Mouse (Mus musculus) olfactory bulb, adult 2 months (tissue): ENCODE data around the gene Lsamp. TPM values are rescaled to one million over a fixed set of nuclear protein-coding genes. Genes with fewer than 3 reads are reported as not detected.

ENCODE experiments used
- H3K27ac ChIP-seq: fragments of 200-500 bp; 2 replicates; pipeline ENCODE4 v1.5.1; 2012; ENCODE audit warnings: low read depth, low read length; ENCODE audit not compliant: insufficient read depth
- H3K4me1 ChIP-seq: fragments of 200-500 bp; 2 replicates; pipeline ENCODE4 v1.6.1; 2012; ENCODE audit warnings: low read length; ENCODE audit not compliant: control insufficient read depth, insufficient read depth
- H3K4me3 ChIP-seq: fragments of 200-500 bp; 2 replicates; pipeline ENCODE4 v1.5.1; 2012; ENCODE audit warnings: mild to moderate bottlenecking, low read depth, low read length, moderate library complexity; ENCODE audit not compliant: insufficient read depth
- CTCF ChIP-seq: fragments of 200-500 bp; IDR thresholded peaks from 2 replicates; pipeline ENCODE4 v1.5.1; 2012; ENCODE audit warnings: low read depth, mild to moderate bottlenecking, low read length, moderate library complexity; ENCODE audit not compliant: insufficient read depth
- POLR2A ChIP-seq: fragments of 200-500 bp; IDR thresholded peaks from 2 replicates; pipeline ENCODE4 v1.6.1; 2012; ENCODE audit warnings: mild to moderate bottlenecking, low read depth, low read length, moderate library complexity; ENCODE audit not compliant: insufficient read depth
- WGBS: fragments of 180-500 bp; shearing (Covaris S2); methylation state at CpG from one replicate; pipeline ENCODE4 v1.1.7; 2018; 5-methylcytosine and 5-hydroxymethylcytosine counted together
- polyA plus RNA-seq: library from polyadenylated mRNA; stranded (reverse); fragments of >200 nt; gene quantifications from 2 replicates; pipeline ENCODE4 v1.2.4, GENCODE M21; 2012; ENCODE audit warnings: low replicate concordance; ENCODE audit not compliant: missing spikeins, insufficient read depth, insufficient read length

Gene Lsamp
- polyA plus RNA-seq, 1 experiment = 34.4 TPM

DNA sequence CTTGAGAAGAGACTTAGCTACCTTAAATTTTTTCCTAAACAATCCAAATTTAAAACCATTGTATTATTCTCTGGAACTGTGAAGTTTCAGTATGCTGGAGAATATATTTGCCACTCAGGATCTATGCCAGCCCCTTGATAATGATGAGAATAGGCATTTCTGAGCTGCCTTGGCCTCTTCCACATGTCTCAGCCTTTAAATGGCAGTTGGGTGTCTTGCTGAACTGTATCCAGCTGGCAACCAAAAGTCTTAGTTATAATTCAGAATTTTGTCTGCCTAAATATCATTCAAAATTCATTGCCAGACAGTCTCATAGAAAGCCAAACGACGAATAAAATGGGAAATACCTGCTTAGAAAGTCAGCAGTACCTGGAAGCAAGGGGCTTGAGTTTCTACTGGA, 332.0 kb downstream of the Lsamp start:
- 86% methylated on average over 2 of the region's 2 CpGs for WGBS
- Histone ChIP-seq H3K4me1 (no peaks in the 10 kb centered on the region), H3K4me3 (no peak overlapping the region), H3K27ac (no peak overlapping the region)
- no peak for TF ChIP-seq CTCF
- no peak for TF ChIP-seq POLR2A

- Histone ChIP-seq H3K4me3 (no peak overlapping the region), H3K27ac (no peak overlapping the region), H3K4me1 (no peaks in the 10 kb centered on the region)
- WGBS = 94% methylated on average over 3 of the region's 3 CpGs
- TF ChIP-seq POLR2A = no peak
- TF ChIP-seq CTCF = no peak
Measured at GRCm38 (mm10) chr16:40324811-40325210, 340.6 kb downstream of the Lsamp start.

DNA sequence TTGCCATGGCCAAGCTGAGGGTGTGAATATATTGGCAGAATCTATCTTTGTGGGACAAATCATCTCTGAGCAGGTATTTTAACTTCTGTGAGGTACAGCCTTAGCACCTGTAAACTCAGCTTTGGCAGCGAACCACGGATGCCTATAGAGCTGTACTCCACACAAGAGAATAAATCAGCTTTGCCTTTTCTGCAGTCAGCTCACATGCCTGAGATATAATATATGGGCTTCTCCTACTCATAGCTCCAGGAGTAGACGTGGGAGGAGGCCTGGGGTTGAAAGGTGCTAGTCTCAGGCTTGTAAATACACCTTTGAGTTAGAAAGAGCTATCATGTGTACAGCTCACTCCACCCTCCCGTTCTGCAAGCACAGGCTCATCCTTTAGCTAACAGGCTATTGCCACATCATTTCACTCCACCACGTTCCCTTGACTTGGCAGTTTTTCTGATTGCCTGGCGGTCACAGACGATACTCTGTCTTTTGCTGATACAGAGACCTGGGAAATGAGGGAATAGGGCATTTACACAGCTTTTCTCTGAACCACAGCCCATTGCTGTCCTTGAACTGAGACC, 344.2 kb downstream of the Lsamp start:
- TF ChIP-seq CTCF (no peak), POLR2A (no peak)
- WGBS = 87% methylated on average over 7 of the region's 7 CpGs
- H3K27ac ChIP-seq = no peak overlapping the region
- H3K4me1 ChIP-seq = no peaks in the 10 kb centered on the region
- H3K4me3 ChIP-seq = no peak overlapping the region

- H3K4me1 ChIP-seq = no peaks in the 10 kb centered on the region
- WGBS = 96% methylated on average over 5 of the region's 5 CpGs
- H3K4me3 ChIP-seq = no peak overlapping the region
- no peak for TF ChIP-seq POLR2A
- no peak for TF ChIP-seq CTCF
- H3K27ac ChIP-seq = no peak overlapping the region
Measured at GRCm38 (mm10) chr16:40369677-40370076, 385.5 kb downstream of the Lsamp start.

DNA sequence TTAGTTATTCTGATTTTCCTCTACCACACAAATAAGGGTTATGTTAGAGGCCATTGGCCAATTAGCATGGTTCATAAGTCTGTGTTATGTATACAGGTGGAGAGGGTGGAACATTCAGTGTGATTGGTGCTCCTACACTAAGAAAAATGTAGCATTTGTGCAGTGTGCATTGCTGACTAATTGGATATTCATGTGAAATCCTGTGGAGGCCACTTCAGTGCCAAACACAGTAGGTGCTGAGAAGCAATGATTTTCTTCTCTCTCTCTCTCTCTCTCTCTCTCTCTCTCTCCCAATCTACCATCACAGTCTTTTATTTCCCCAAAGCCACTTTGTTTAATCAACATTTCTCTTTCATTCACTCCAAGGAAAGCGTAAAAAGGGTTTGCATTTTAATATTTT, 387.1 kb downstream of the Lsamp start:
- Histone ChIP-seq H3K4me1 (no peaks in the 10 kb centered on the region), H3K4me3 (no peak overlapping the region), H3K27ac (no peak overlapping the region)
- 96% methylated on average over 1 of the region's 1 CpGs for WGBS
- no peak for TF ChIP-seq POLR2A
- no peak for TF ChIP-seq CTCF

DNA sequence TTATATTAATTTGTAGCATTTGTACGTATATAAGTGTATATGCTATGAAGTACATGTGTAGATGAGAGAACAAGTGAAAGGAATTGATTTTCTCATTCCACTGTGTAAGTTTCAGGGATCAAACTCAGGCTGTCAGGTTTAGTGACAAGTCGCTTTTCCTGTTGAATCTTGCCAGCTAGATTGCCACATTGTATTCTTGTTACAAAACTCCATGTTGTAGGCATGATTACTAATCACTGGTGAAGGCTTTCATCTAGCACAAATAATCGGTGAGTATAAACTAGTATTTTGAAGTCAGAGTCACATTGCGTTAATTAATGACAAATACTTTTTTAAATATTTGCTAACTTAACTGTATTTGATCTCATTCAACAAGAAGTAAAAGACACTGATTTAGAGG, 391.2 kb downstream of the Lsamp start:
- Histone ChIP-seq H3K4me1 (no peaks in the 10 kb centered on the region), H3K27ac (no peak overlapping the region), H3K4me3 (no peak overlapping the region)
- WGBS = 93% methylated on average over 4 of the region's 4 CpGs
- TF ChIP-seq POLR2A (no peak), CTCF (no peak)

DNA sequence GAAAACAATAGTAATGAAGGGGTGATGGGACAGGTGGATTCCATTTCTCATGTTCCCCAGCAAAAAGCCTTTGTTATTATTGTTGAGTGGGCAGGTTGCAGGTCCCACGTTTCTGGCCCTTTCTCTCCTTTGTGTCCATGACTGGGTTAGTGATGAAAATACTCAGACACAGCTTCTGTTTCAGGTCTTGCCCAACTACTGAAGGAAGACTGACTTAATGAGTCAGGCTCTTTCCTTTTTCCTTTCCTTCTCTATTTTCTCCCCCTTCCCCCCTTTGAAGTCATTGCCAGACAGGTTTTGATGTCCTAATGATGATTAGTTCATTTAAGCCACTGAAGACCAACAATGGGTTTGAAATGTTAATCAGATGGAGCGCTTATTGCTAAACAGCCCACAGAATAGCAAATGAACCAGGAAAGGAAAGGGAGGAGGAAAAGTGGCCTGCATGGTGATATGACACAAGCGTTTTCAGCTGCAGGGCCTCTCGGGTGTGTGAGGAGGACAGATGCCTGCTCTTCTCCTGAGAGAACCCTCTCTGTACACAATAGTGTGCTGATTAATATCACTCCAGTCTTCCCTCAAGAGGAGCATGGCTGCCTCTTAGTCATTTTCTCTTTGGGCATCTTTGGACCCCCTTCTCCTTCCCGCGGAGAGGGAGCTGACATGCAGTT, 393.1 kb downstream of the Lsamp start:
- 61% methylated on average over 6 of the region's 6 CpGs for WGBS
- no peak overlapping the region for H3K27ac ChIP-seq
- H3K4me3 ChIP-seq = no peak overlapping the region
- TF ChIP-seq POLR2A (no peak), CTCF (no peak)
- no peaks in the 10 kb centered on the region for H3K4me1 ChIP-seq

DNA sequence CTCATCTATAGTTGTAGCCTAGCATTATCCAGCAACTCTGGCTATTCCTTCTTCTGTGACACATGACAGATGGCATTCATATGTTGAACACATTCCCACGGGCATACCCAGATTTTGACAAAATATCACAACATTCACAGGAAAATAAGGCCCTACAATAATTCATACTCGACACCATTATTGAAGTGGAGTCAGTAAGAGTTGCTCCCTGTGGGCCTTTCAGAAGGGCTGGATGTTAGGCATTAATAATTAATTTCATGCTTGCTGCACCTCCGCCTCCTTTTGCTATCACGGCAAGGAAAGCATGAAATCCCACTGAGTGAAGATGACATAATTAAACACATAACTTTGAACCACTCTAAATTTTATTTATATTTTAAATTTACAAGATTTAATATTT, 407.9 kb downstream of the Lsamp start:
- no peak overlapping the region for H3K4me3 ChIP-seq
- H3K27ac ChIP-seq = no peak overlapping the region
- TF ChIP-seq CTCF (no peak), POLR2A (no peak)
- H3K4me1 ChIP-seq = no peaks in the 10 kb centered on the region
- WGBS = 89% methylated on average over 4 of the region's 4 CpGs

GRCm38 (mm10) chr16:40399531-40399930, 415.4 kb downstream of the Lsamp start:
- Histone ChIP-seq H3K27ac (no peak overlapping the region), H3K4me1 (no peaks in the 10 kb centered on the region), H3K4me3 (no peak overlapping the region)
- 93% methylated on average over 2 of the region's 2 CpGs for WGBS
- TF ChIP-seq POLR2A (no peak), CTCF (no peak)
